Mouse (Mus musculus): ENCODE measurements around the gene Grik3. TPM values are rescaled to one million over a fixed set of nuclear protein-coding genes. Genes with fewer than 3 reads are reported as not detected.

Grik3 gene
- total and polyA plus RNA-seq, 3 experiments, result under 0.01 TPM; not detected in 2

- no peak overlapping the region for H3K9ac ChIP-seq (ENCODE audit: control insufficient read depth, low read depth, low read length, poor library complexity, severe bottlenecking)
These were observed 43.9 kb downstream of the Grik3 start for GRCm38 (mm10) chr4:125534449-125534848.

GRCm38 (mm10) chr4:125534991-125535401, 44.5 kb downstream of the Grik3 start:
- H3K9ac ChIP-seq (ENCODE audit: control insufficient read depth, low read depth, low read length, poor library complexity, severe bottlenecking), result no peak overlapping the region

More at GRCm38 (mm10) chr4:125534449-125534848, 43.9 kb downstream of the Grik3 start:
- no peak for DNase-seq (ENCODE audit: low read depth, low spot score)
- no peak overlapping the region for H3K27ac ChIP-seq (ENCODE audit: control insufficient read depth, low read depth, low read length)
- H3K4me1 ChIP-seq (ENCODE audit: control insufficient read depth in 1 of 2, insufficient read depth in 2 of 2, low read length in 2 of 2), result no peaks in the 10 kb centered on the region
- no peaks in the 10 kb centered on the region for H3K36me3 ChIP-seq (ENCODE audit: control insufficient read depth in 1 of 2, insufficient read depth in 2 of 2, low read length in 2 of 2)
- H3K9me3 ChIP-seq (replicated peaks; ENCODE audit: insufficient read depth, low read length), result no peaks in the 10 kb centered on the region
- H3K79me2 ChIP-seq (ENCODE audit: control insufficient read depth, insufficient read depth, low read length, poor library complexity), result no peaks in the 10 kb centered on the region
- H3K4me3 ChIP-seq (ENCODE audit: control insufficient read depth in 1 of 2, insufficient read depth in 1 of 2, low read depth in 2 of 2, low read length in 2 of 2), result no peak overlapping the region
- H3K27me3 ChIP-seq (ENCODE audit: control insufficient read depth in 1 of 2, insufficient read depth in 2 of 2, low read length in 2 of 2), result no peaks in the 10 kb centered on the region
- no peak for TF ChIP-seq CHD2 (IDR thresholded peaks at IDR 0.05; ENCODE audit: low read length)
- no peak for TF ChIP-seq USF2 (IDR thresholded peaks at IDR 0.05; ENCODE audit: borderline replicate concordance in 1 of 2, insufficient read depth in 1 of 2, low read depth in 1 of 2, low read length in 2 of 2)
- TF ChIP-seq HCFC1 (IDR thresholded peaks at IDR 0.05; ENCODE audit: low read depth, low read length), result no peak
- TF ChIP-seq MEF2A (IDR thresholded peaks at IDR 0.05; ENCODE audit: extremely low read depth, insufficient replicate concordance, low read depth, low read length, poor library complexity, severe bottlenecking), result no peak
- TF ChIP-seq RAD21 (IDR thresholded peaks at IDR 0.05; ENCODE audit: low read depth, low read length), result no peak
- TF ChIP-seq KAT2A (conservative IDR thresholded peaks at IDR 0.05; ENCODE audit: low read depth, low read length), result no peak
- no peak for TF ChIP-seq MYC (IDR thresholded peaks at IDR 0.05; ENCODE audit: low read depth, low read length)
- no peak for TF ChIP-seq MXI1 (IDR thresholded peaks at IDR 0.05; ENCODE audit: low read depth, low read length)
- TF ChIP-seq SMC3 (IDR thresholded peaks at IDR 0.05; ENCODE audit: low read depth, low read length), result no peak
- TF ChIP-seq ZNF384 (IDR thresholded peaks at IDR 0.05; ENCODE audit: low read depth, low read length), result no peak
- no peak for TF ChIP-seq TCF12 (IDR thresholded peaks at IDR 0.05; ENCODE audit: low read depth, low read length)
- TF ChIP-seq ZMIZ1 (IDR thresholded peaks at IDR 0.05; ENCODE audit: low read depth, low read length), result no peak
- TF ChIP-seq TAL1 (IDR thresholded peaks at IDR 0.05; ENCODE audit: low read length), result no peak
- TF ChIP-seq MAX (IDR thresholded peaks at IDR 0.05; ENCODE audit: low read length), result no peak
- TF ChIP-seq ETS1 (IDR thresholded peaks at IDR 0.05; ENCODE audit: low read depth, low read length), result no peak
- TF ChIP-seq ZC3H11A (IDR thresholded peaks at IDR 0.05; ENCODE audit: low read depth, low read length), result no peak
- TF ChIP-seq UBTF (IDR thresholded peaks at IDR 0.05; ENCODE audit: borderline replicate concordance, insufficient read depth, low read depth, low read length), result no peak
- TF ChIP-seq CHD1 (IDR thresholded peaks at IDR 0.05; ENCODE audit: low read depth, low read length), result no peak
- TF ChIP-seq JUND (IDR thresholded peaks at IDR 0.05; ENCODE audit: low read depth, low read length), result no peak

More at GRCm38 (mm10) chr4:125534991-125535401, 44.5 kb downstream of the Grik3 start:
- Histone ChIP-seq H3K79me2 (ENCODE audit: control insufficient read depth, insufficient read depth, low read length, poor library complexity) (no peaks in the 10 kb centered on the region), H3K4me3 (ENCODE audit: control insufficient read depth in 1 of 2, insufficient read depth in 1 of 2, low read depth in 2 of 2, low read length in 2 of 2) (no peak overlapping the region), H3K9me3 (replicated peaks; ENCODE audit: insufficient read depth, low read length) (no peaks in the 10 kb centered on the region), H3K36me3 (ENCODE audit: control insufficient read depth in 1 of 2, insufficient read depth in 2 of 2, low read length in 2 of 2) (no peaks in the 10 kb centered on the region), H3K27me3 (ENCODE audit: control insufficient read depth in 1 of 2, insufficient read depth in 2 of 2, low read length in 2 of 2) (no peaks in the 10 kb centered on the region), H3K27ac (ENCODE audit: control insufficient read depth, low read depth, low read length) (no peak overlapping the region), H3K4me1 (ENCODE audit: control insufficient read depth in 1 of 2, insufficient read depth in 2 of 2, low read length in 2 of 2) (no peaks in the 10 kb centered on the region)
- DNase-seq (ENCODE audit: low read depth, low spot score), result no peak
- TF ChIP-seq TBP (IDR thresholded peaks at IDR 0.05; ENCODE audit: low read depth, low read length), result no peak
- no peak for TF ChIP-seq ELF1 (IDR thresholded peaks at IDR 0.05; ENCODE audit: low read depth, low read length)
- no peak for TF ChIP-seq ZC3H11A (IDR thresholded peaks at IDR 0.05; ENCODE audit: low read depth, low read length)
- no peak for TF ChIP-seq TAL1 (IDR thresholded peaks at IDR 0.05; ENCODE audit: low read length)

Measured in MEL (cell line).